Mouse (Mus musculus) myocyte (in vitro differentiated cells): ENCODE results near the gene Disc1.

ENCODE experiments used
- CEBPB ChIP-seq: IDR thresholded peaks from 2 replicates; pipeline ENCODE4 v1.6.1; 2011; ENCODE audit warnings: mild to moderate bottlenecking, moderate library complexity; ENCODE audit not compliant: poor library complexity, insufficient read depth, severe bottlenecking
- E2F4 ChIP-seq: IDR thresholded peaks from one replicate; pipeline ENCODE4 v1.6.1; 2011; ENCODE audit warnings: mild to moderate bottlenecking, control low read depth, moderate library complexity; ENCODE audit not compliant: insufficient read depth
- MAX ChIP-seq: IDR thresholded peaks from one replicate; pipeline ENCODE4 v1.6.1; 2011; ENCODE audit warnings: low read depth, mild to moderate bottlenecking, control low read depth
- MYOG ChIP-seq, 3 experiments: IDR thresholded peaks; one replicate each; pipeline ENCODE4 v1.6.1; 2011; ENCODE audit warnings: control low read depth in 2 of 3, low read depth in 2 of 3, mild to moderate bottlenecking in 2 of 3; ENCODE audit not compliant: insufficient read length in 2 of 3, control insufficient read depth in 1 of 3, insufficient read depth in 1 of 3
- POLR2A ChIP-seq: IDR thresholded peaks from one replicate; pipeline ENCODE4 v1.6.1; 2011; ENCODE audit warnings: low read depth, mild to moderate bottlenecking, control low read depth, moderate library complexity; ENCODE audit not compliant: insufficient read length
- POLR2AphosphoS2 ChIP-seq: IDR thresholded peaks from one replicate; pipeline ENCODE4 v1.6.1; 2011; ENCODE audit warnings: low read depth, control low read depth; ENCODE audit not compliant: insufficient read length
- REST ChIP-seq: IDR thresholded peaks from one replicate; pipeline ENCODE4 v1.6.1; 2011; ENCODE audit warnings: mild to moderate bottlenecking, control low read depth, moderate library complexity; ENCODE audit not compliant: insufficient read depth, insufficient read length
- TCF12 ChIP-seq: IDR thresholded peaks from one replicate; pipeline ENCODE4 v1.6.1; 2011; ENCODE audit warnings: mild to moderate bottlenecking, control low read depth; ENCODE audit not compliant: poor library complexity, insufficient read depth, severe bottlenecking
- TCF3 ChIP-seq: IDR thresholded peaks from one replicate; pipeline ENCODE4 v1.6.1; 2011; ENCODE audit warnings: low read depth, control low read depth; ENCODE audit not compliant: insufficient read length

DNA sequence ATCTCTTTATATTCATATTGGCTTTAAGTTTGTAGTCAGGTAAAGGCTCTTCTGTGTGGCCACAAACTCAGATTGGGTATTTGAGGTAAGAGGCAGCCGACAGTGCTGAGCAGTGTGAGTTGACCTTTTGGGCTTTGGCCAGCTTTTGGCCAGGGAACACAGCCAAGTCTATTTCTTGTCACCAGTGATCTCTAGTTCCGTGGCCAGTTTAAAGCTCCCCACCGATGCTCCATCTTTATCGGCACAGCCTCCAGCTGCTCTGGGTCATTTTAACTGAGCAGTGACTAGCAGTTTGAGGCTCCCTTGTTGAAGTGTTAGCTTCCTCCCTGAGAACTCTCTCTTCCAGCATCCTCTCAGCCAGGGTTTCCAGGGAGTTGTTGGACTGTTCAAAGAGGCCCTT lies 29.8 kb downstream of the Disc1 start:
- TF ChIP-seq POLR2A = no peak
- no peak for TF ChIP-seq MAX
- TF ChIP-seq POLR2AphosphoS2 = no peak
- no peak for TF ChIP-seq REST
- TF ChIP-seq TCF12 = no peak
- TF ChIP-seq MYOG (IDR thresholded peaks at IDR 0.05; ENCODE audit: control insufficient read depth in 1 of 3, insufficient read depth in 1 of 3, insufficient read length in 2 of 3, low read depth in 2 of 3) = no peak
- no peak for TF ChIP-seq CEBPB
- no peak for TF ChIP-seq TCF3
- no peak for TF ChIP-seq E2F4
